Mouse (Mus musculus): ENCODE data around the gene Bet1l. TPM values are rescaled to one million over a fixed set of nuclear protein-coding genes. Genes with fewer than 3 reads are reported as not detected.
A peak's percentile ranks its signal among the peaks of the same experiment; 100 is the strongest.

Bet1l gene
- polyA plus RNA-seq, 1 experiment from 2014 or later: 47.2 TPM

GRCm38 (mm10) chr7:140844905-140845665 is 12.3 kb downstream of the Bet1l start, which contains the start of gene Scgb1c1:
Scgb1c1 (plus strand) TSS chr7:140845547.
- Histone ChIP-seq H3K4me2 (ENCODE audit: low read length) (no peak within 1 kb of the TSS), H3K4me3 (ENCODE audit: low read depth, low read length) (no peak within 1 kb of the TSS), H3K4me1 (ENCODE audit: control insufficient read depth, insufficient read depth, low read length) (no peaks in the 10 kb centered on the region), H3K9me3 (replicated peaks; ENCODE audit: control insufficient read depth, low read length) (no peaks in the 10 kb centered on the region), H3K27me3 (replicated peaks; ENCODE audit: control insufficient read depth, insufficient read depth, low read length) (0 out of 2 replicates have a peak, but pooled peaks cover 8% of the 10 kb centered on the region), H3K27ac (ENCODE audit: low read depth, low read length) (no peak within 1 kb of the TSS), H3K9ac (ENCODE audit: low read length) (no peak within 1 kb of the TSS), H3K36me3 (ENCODE audit: control insufficient read depth, insufficient read depth, low read length) (no peaks in the 10 kb centered on the region)
- WGBS: 30% methylated on average over 14 of the region's 14 CpGs
- peak; percentile 87 for ATAC-seq
- DNase-seq (ENCODE audit: low spot score): peak; percentile 89

GRCm38 (mm10) chr7:140843806-140844205 is 13.6 kb downstream of the Bet1l start:
- H3K27me3 ChIP-seq (replicated peaks; ENCODE audit: control insufficient read depth, insufficient read depth, low read length): 0 out of 2 replicates have a peak, but pooled peaks cover 8% of the 10 kb centered on the region
- no peak for ATAC-seq
- H3K4me1 ChIP-seq (ENCODE audit: control insufficient read depth, insufficient read depth, low read length): no peaks in the 10 kb centered on the region
- H3K36me3 ChIP-seq (ENCODE audit: control insufficient read depth, insufficient read depth, low read length): no peaks in the 10 kb centered on the region
- H3K9ac ChIP-seq (ENCODE audit: low read length): no peak overlapping the region
- DNase-seq (ENCODE audit: low spot score): no peak
- no peaks in the 10 kb centered on the region for H3K9me3 ChIP-seq (replicated peaks; ENCODE audit: control insufficient read depth, low read length)
- no peak overlapping the region for H3K27ac ChIP-seq (ENCODE audit: low read depth, low read length)
- 78% methylated on average over 7 of the region's 7 CpGs for WGBS
- no peak overlapping the region for H3K4me2 ChIP-seq (ENCODE audit: low read length)
- no peak overlapping the region for H3K4me3 ChIP-seq (ENCODE audit: low read depth, low read length)

- Histone ChIP-seq H3K4me1 (ENCODE audit: control insufficient read depth, insufficient read depth, low read length) (no peaks in the 10 kb centered on the region), H3K36me3 (ENCODE audit: control insufficient read depth, insufficient read depth, low read length) (no peaks in the 10 kb centered on the region), H3K27ac (ENCODE audit: low read depth, low read length) (no peak overlapping the region), H3K4me3 (ENCODE audit: low read depth, low read length) (no peak overlapping the region), H3K9me3 (replicated peaks; ENCODE audit: control insufficient read depth, low read length) (no peaks in the 10 kb centered on the region), H3K9ac (ENCODE audit: low read length) (no peak overlapping the region), H3K4me2 (ENCODE audit: low read length) (no peak overlapping the region), H3K27me3 (replicated peaks; ENCODE audit: control insufficient read depth, insufficient read depth, low read length) (0 out of 2 replicates have a peak, but pooled peaks cover 8% of the 10 kb centered on the region)
- WGBS: 39% methylated on average over 19 of the region's 19 CpGs
- no peak for DNase-seq (ENCODE audit: low spot score)
- no peak for ATAC-seq
Observed at GRCm38 (mm10) chr7:140840750-140841735, 16.3 kb downstream of the Bet1l start.

GRCm38 (mm10) chr7:140839556-140839955 is 17.8 kb downstream of the Bet1l start:
- no peak overlapping the region for H3K27ac ChIP-seq (ENCODE audit: low read depth, low read length)
- H3K4me1 ChIP-seq (ENCODE audit: control insufficient read depth, insufficient read depth, low read length): no peaks in the 10 kb centered on the region
- H3K9ac ChIP-seq (ENCODE audit: low read length): no peak overlapping the region
- H3K9me3 ChIP-seq (replicated peaks; ENCODE audit: control insufficient read depth, low read length): no peaks in the 10 kb centered on the region
- no peak for DNase-seq (ENCODE audit: low spot score)
- 0 out of 2 replicates have a peak, but pooled peaks cover 8% of the 10 kb centered on the region for H3K27me3 ChIP-seq (replicated peaks; ENCODE audit: control insufficient read depth, insufficient read depth, low read length)
- no peak overlapping the region for H3K4me3 ChIP-seq (ENCODE audit: low read depth, low read length)
- H3K4me2 ChIP-seq (ENCODE audit: low read length): no peak overlapping the region
- WGBS: 65% methylated on average over 5 of the region's 5 CpGs
- no peak for ATAC-seq
- no peaks in the 10 kb centered on the region for H3K36me3 ChIP-seq (ENCODE audit: control insufficient read depth, insufficient read depth, low read length)

- Histone ChIP-seq H3K27me3 (replicated peaks; ENCODE audit: control insufficient read depth, insufficient read depth, low read length) (0 out of 2 replicates have a peak, but pooled peaks cover 4% of the 10 kb centered on the region), H3K36me3 (ENCODE audit: control insufficient read depth, insufficient read depth, low read length) (no peaks in the 10 kb centered on the region), H3K4me3 (ENCODE audit: low read depth, low read length) (no peak overlapping the region), H3K4me1 (ENCODE audit: control insufficient read depth, insufficient read depth, low read length) (no peaks in the 10 kb centered on the region), H3K9me3 (replicated peaks; ENCODE audit: control insufficient read depth, low read length) (no peaks in the 10 kb centered on the region), H3K9ac (ENCODE audit: low read length) (no peak overlapping the region), H3K27ac (ENCODE audit: low read depth, low read length) (no peak overlapping the region), H3K4me2 (ENCODE audit: low read length) (no peak overlapping the region)
- DNase-seq (ENCODE audit: low spot score) (no peak), ATAC-seq (no peak)
- WGBS: 76% methylated on average over 9 of the region's 9 CpGs
Observed at GRCm38 (mm10) chr7:140836243-140837115, 20.9 kb downstream of the Bet1l start.

GRCm38 (mm10) chr7:140835758-140836087 is 21.7 kb downstream of the Bet1l start:
- 82% methylated on average over 2 of the region's 2 CpGs for WGBS
- Histone ChIP-seq H3K36me3 (ENCODE audit: control insufficient read depth, insufficient read depth, low read length) (no peaks in the 10 kb centered on the region), H3K4me2 (ENCODE audit: low read length) (no peak overlapping the region), H3K4me1 (ENCODE audit: control insufficient read depth, insufficient read depth, low read length) (no peaks in the 10 kb centered on the region), H3K9me3 (replicated peaks; ENCODE audit: control insufficient read depth, low read length) (no peaks in the 10 kb centered on the region), H3K9ac (ENCODE audit: low read length) (no peak overlapping the region), H3K27ac (ENCODE audit: low read depth, low read length) (no peak overlapping the region), H3K27me3 (replicated peaks; ENCODE audit: control insufficient read depth, insufficient read depth, low read length) (0 out of 2 replicates have a peak, but pooled peaks cover under 1% of the 10 kb centered on the region), H3K4me3 (ENCODE audit: low read depth, low read length) (no peak overlapping the region)
- no peak for ATAC-seq
- DNase-seq (ENCODE audit: low spot score): no peak

GRCm38 (mm10) chr7:140834968-140835757 is 22.2 kb downstream of the Bet1l start, which contains the start of gene Urah:
Urah (plus strand) TSS chr7:140835018.
- 43% methylated on average over 20 of the region's 20 CpGs for WGBS
- Histone ChIP-seq H3K9ac (ENCODE audit: low read length) (no peak within 1 kb of the TSS), H3K4me3 (ENCODE audit: low read depth, low read length) (no peak within 1 kb of the TSS), H3K36me3 (ENCODE audit: control insufficient read depth, insufficient read depth, low read length) (no peaks in the 10 kb centered on the region), H3K27me3 (replicated peaks; ENCODE audit: control insufficient read depth, insufficient read depth, low read length) (no peaks in the 10 kb centered on the region), H3K27ac (ENCODE audit: low read depth, low read length) (no peak within 1 kb of the TSS), H3K9me3 (replicated peaks; ENCODE audit: control insufficient read depth, low read length) (no peaks in the 10 kb centered on the region), H3K4me1 (ENCODE audit: control insufficient read depth, insufficient read depth, low read length) (no peaks in the 10 kb centered on the region), H3K4me2 (ENCODE audit: low read length) (no peak within 1 kb of the TSS)
- DNase-seq (ENCODE audit: low spot score): no peak
- ATAC-seq: no peak

- WGBS: 83% methylated on average over 4 of the region's 4 CpGs
- no peak overlapping the region for H3K9ac ChIP-seq (ENCODE audit: low read length)
- no peak overlapping the region for H3K4me2 ChIP-seq (ENCODE audit: low read length)
- H3K27me3 ChIP-seq (replicated peaks; ENCODE audit: control insufficient read depth, insufficient read depth, low read length): no peaks in the 10 kb centered on the region
- H3K4me1 ChIP-seq (ENCODE audit: control insufficient read depth, insufficient read depth, low read length): no peaks in the 10 kb centered on the region
- no peaks in the 10 kb centered on the region for H3K9me3 ChIP-seq (replicated peaks; ENCODE audit: control insufficient read depth, low read length)
- no peak overlapping the region for H3K4me3 ChIP-seq (ENCODE audit: low read depth, low read length)
- H3K36me3 ChIP-seq (ENCODE audit: control insufficient read depth, insufficient read depth, low read length): no peaks in the 10 kb centered on the region
- no peak overlapping the region for H3K27ac ChIP-seq (ENCODE audit: low read depth, low read length)
- no peak for DNase-seq (ENCODE audit: low spot score)
- no peak for ATAC-seq
Observed at GRCm38 (mm10) chr7:140833341-140833740, 24.0 kb downstream of the Bet1l start.

Data from forebrain, embryonic 14.5 days (tissue).